Mouse (Mus musculus): Measurements from ENCODE around the gene Dtx2. TPM values are rescaled to one million over a fixed set of nuclear protein-coding genes. Genes with fewer than 3 reads are reported as not detected.

Gene Dtx2
- polyA plus RNA-seq, 1 experiment from 2014 or later, result 42.3 TPM

Other genes with a start within 250 kb of the Dtx2 start
- gene Styxl1, start 216.4 kb upstream of the Dtx2 start, polyA plus RNA-seq (2016; fragmentation: Nextera tagmentation; extraction: Ambion mirVana), result not detected in 2 replicates
- gene Mdh2, start 216.3 kb upstream of the Dtx2 start, polyA plus RNA-seq (2016; fragmentation: Nextera tagmentation; extraction: Ambion mirVana), result 600 and 631 TPM in 2 replicates
- not detected in 2 replicates for gene Srrm3, start 187.9 kb upstream of the Dtx2 start, polyA plus RNA-seq (2016; fragmentation: Nextera tagmentation; extraction: Ambion mirVana)
- gene Hspb1, start 106.9 kb upstream of the Dtx2 start, polyA plus RNA-seq (2016; fragmentation: Nextera tagmentation; extraction: Ambion mirVana), result 34.0 and 34.8 TPM in 2 replicates
- gene Ywhag, start 60.2 kb upstream of the Dtx2 start, polyA plus RNA-seq (2016; fragmentation: Nextera tagmentation; extraction: Ambion mirVana), result 197 and 203 TPM in 2 replicates
- gene Ssc4d, start 20.3 kb upstream of the Dtx2 start, polyA plus RNA-seq (2016; fragmentation: Nextera tagmentation; extraction: Ambion mirVana), result 3.3 and 4.1 TPM in 2 replicates
- gene Zp3, start 14.7 kb upstream of the Dtx2 start, polyA plus RNA-seq (2016; fragmentation: Nextera tagmentation; extraction: Ambion mirVana), result not detected in 2 replicates
- gene Upk3b, start 43.7 kb downstream of the Dtx2 start, polyA plus RNA-seq (2016; fragmentation: Nextera tagmentation; extraction: Ambion mirVana), result 1.5 and 5.5 TPM in 2 replicates
- 3.5 and 4.9 TPM in 2 replicates for gene Upk3bl, start 59.7 kb downstream of the Dtx2 start, polyA plus RNA-seq (2016; fragmentation: Nextera tagmentation; extraction: Ambion mirVana)
- 1.1 and 2.4 TPM in 2 replicates for gene Rasa4, start 89.1 kb downstream of the Dtx2 start, polyA plus RNA-seq (2016; fragmentation: Nextera tagmentation; extraction: Ambion mirVana)
- 283 and 310 TPM in 2 replicates for gene Polr2j, start 121.8 kb downstream of the Dtx2 start, polyA plus RNA-seq (2016; fragmentation: Nextera tagmentation; extraction: Ambion mirVana)
- gene Lrwd1, start 141.3 kb downstream of the Dtx2 start, polyA plus RNA-seq (2016; fragmentation: Nextera tagmentation; extraction: Ambion mirVana), result 62.4 and 66.4 TPM in 2 replicates
- 26.4 and 27.9 TPM in 2 replicates for gene Alkbh4, start 141.3 kb downstream of the Dtx2 start, polyA plus RNA-seq (2016; fragmentation: Nextera tagmentation; extraction: Ambion mirVana)
- gene Orai2, start 175.9 kb downstream of the Dtx2 start, polyA plus RNA-seq (2016; fragmentation: Nextera tagmentation; extraction: Ambion mirVana), result 5.5 and 6.6 TPM in 2 replicates
- 66.0 and 75.4 TPM in 2 replicates for gene Prkrip1, start 204.2 kb downstream of the Dtx2 start, polyA plus RNA-seq (2016; fragmentation: Nextera tagmentation; extraction: Ambion mirVana)

Data from limb, embryonic 10.5 days (tissue).